In genomic region chr2:5845826-5846225, GRCm38 (mm10) we compare ENCODE assay signal across 9 mouse cellular contexts. TPM values are rescaled to one million over a fixed set of nuclear protein-coding genes. Genes with fewer than 3 reads are reported as not detected.
A peak's percentile ranks its signal among the peaks of the same experiment; 100 is the strongest.
DNase-seq lines count a peak whose midpoint lies in the region; ATAC-seq and TF ChIP-seq lines count a peak whose summit lies in the region.
"Had no signal": no experiment of that assay in that cellular context is flagged by ENCODE, and none has a peak within 500 bp of the region (broad histone marks: within the 10 kb centered on the region; RNA-seq: fewer than 3 reads in every experiment).

No protein-coding gene starts in this region.

- ATAC-seq in heart, embryonic 11.5 days (replicated peaks; ENCODE audit: insufficient number of reproducible peaks, low FRiP score, low TSS enrichment) = no peak
- ATAC-seq in forebrain, embryonic 14.5 days = no peak
- no peak for ATAC-seq in liver, embryonic 16.5 days (ENCODE audit: low read depth)

- no peaks in the 10 kb centered on the region for H3K27me3 ChIP-seq in heart, embryonic 11.5 days (ENCODE audit: control insufficient read depth, insufficient read depth, low read length)
- no peaks in the 10 kb centered on the region for H3K27me3 ChIP-seq in E14TG2a.4 (ENCODE audit: insufficient read depth, low read length)
- H3K27me3 ChIP-seq in forebrain, embryonic 14.5 days (replicated peaks; ENCODE audit: control insufficient read depth, insufficient read depth, low read length) = no peaks in the 10 kb centered on the region
- no peaks in the 10 kb centered on the region for H3K27me3 ChIP-seq in liver, embryonic 16.5 days (ENCODE audit: control insufficient read depth, insufficient read depth, low read depth, low read length)
- H3K27me3 ChIP-seq: Patski had no signal

- H3K9me3 ChIP-seq in heart, embryonic 11.5 days (replicated peaks; ENCODE audit: control insufficient read depth, low read length) = no peaks in the 10 kb centered on the region
- H3K9me3 ChIP-seq in E14TG2a.4 (ENCODE audit: low read length) = no peaks in the 10 kb centered on the region
- H3K9me3 ChIP-seq in forebrain, embryonic 14.5 days (replicated peaks; ENCODE audit: control insufficient read depth, low read length) = no peaks in the 10 kb centered on the region
- H3K9me3 ChIP-seq in liver, embryonic 16.5 days (replicated peaks; ENCODE audit: control insufficient read depth, low read length) = no peaks in the 10 kb centered on the region

- no peak for DNase-seq in heart, adult 18-20 months
- peak; percentile 7 for DNase-seq in forebrain, embryonic 14.5 days (ENCODE audit: low spot score)
- DNase-seq in right cerebral cortex, postnatal 25 days = no peak
- no peak for DNase-seq in testis, postnatal 14 days (ENCODE audit: low spot score)
- no peak for DNase-seq in kidney, adult 11 months

- H3K4me3 ChIP-seq in heart, embryonic 11.5 days (ENCODE audit: low read depth, low read length) = peak overlapping the region; percentile 89
- peak overlapping the region; percentile 94 for H3K4me3 ChIP-seq in E14TG2a.4 (replicated peaks; ENCODE audit: low read length)
- peak overlapping the region; percentile 67 for H3K4me3 ChIP-seq in forebrain, embryonic 14.5 days (ENCODE audit: low read depth, low read length)
- peak overlapping the region; percentile 78 for H3K4me3 ChIP-seq in liver, embryonic 16.5 days (ENCODE audit: low read depth, low read length)

- peaks cover 12% of the 10 kb centered on the region for H3K4me1 ChIP-seq in heart, embryonic 11.5 days (ENCODE audit: control insufficient read depth, insufficient read depth, low read length)
- H3K4me1 ChIP-seq in E14TG2a.4 (replicated peaks; ENCODE audit: low read depth, low read length) = peaks cover 34% of the 10 kb centered on the region
- H3K4me1 ChIP-seq in forebrain, embryonic 14.5 days (ENCODE audit: control insufficient read depth, insufficient read depth, low read length) = peaks cover 12% of the 10 kb centered on the region
- H3K4me1 ChIP-seq in liver, embryonic 16.5 days (ENCODE audit: control insufficient read depth, low read depth, low read length) = peaks cover 12% of the 10 kb centered on the region

- H3K4me2 ChIP-seq in heart, embryonic 11.5 days = peak overlapping the region; percentile 83
- peak overlapping the region; percentile 61 for H3K4me2 ChIP-seq in forebrain, embryonic 14.5 days (ENCODE audit: low read length)
- peak overlapping the region; percentile 80 for H3K4me2 ChIP-seq in liver, embryonic 16.5 days (ENCODE audit: low read depth, low read length)

- peaks cover 12% of the 10 kb centered on the region for H3K36me3 ChIP-seq in heart, embryonic 11.5 days (ENCODE audit: control insufficient read depth, insufficient read depth, low read length)
- peaks cover 50% of the 10 kb centered on the region for H3K36me3 ChIP-seq in E14TG2a.4 (ENCODE audit: insufficient read depth, low read length)
- peaks cover 14% of the 10 kb centered on the region for H3K36me3 ChIP-seq in forebrain, embryonic 14.5 days (ENCODE audit: control insufficient read depth, insufficient read depth, low read length)
- H3K36me3 ChIP-seq in liver, embryonic 16.5 days (ENCODE audit: control insufficient read depth, insufficient read depth) = peaks cover 5% of the 10 kb centered on the region

- 32% methylated on average over 4 of the region's 4 CpGs for WGBS in heart, embryonic 11.5 days (ENCODE audit: insufficient replicate concordance)
- WGBS in forebrain, embryonic 14.5 days = 37% methylated on average over 4 of the region's 4 CpGs
- WGBS in liver, embryonic 16.5 days (ENCODE audit: insufficient replicate concordance) = 11% methylated on average over 4 of the region's 4 CpGs

- H3K27ac ChIP-seq in heart, embryonic 11.5 days (ENCODE audit: low read depth, low read length) = no peak overlapping the region
- H3K27ac ChIP-seq in forebrain, embryonic 14.5 days (ENCODE audit: low read depth, low read length) = no peak overlapping the region
- H3K27ac ChIP-seq in liver, embryonic 16.5 days (ENCODE audit: low read length) = no peak overlapping the region

- H3K9ac ChIP-seq in heart, embryonic 11.5 days (ENCODE audit: low read depth, low read length) = peak overlapping the region; percentile 92
- peak overlapping the region; percentile 87 for H3K9ac ChIP-seq in forebrain, embryonic 14.5 days (ENCODE audit: low read length)
- peak overlapping the region; percentile 75 for H3K9ac ChIP-seq in liver, embryonic 16.5 days (ENCODE audit: low read depth, low read length)

- no peak for TF ChIP-seq CTCF in E14TG2a.4 (conservative IDR thresholded peaks at IDR 0.05; ENCODE audit: low read length)

RNA-seq across cellular contexts. Expression of gene Cdc123, which starts 0.9 kb away (rescaled TPM):
- 216 and 217 TPM in 2 replicates for polyA plus RNA-seq in heart, embryonic 11.5 days (2014; fragmentation: Nextera tagmentation; extraction: Ambion mirVana)
- 10 to 100 TPM; 90.1 to 98.7 TPM for total RNA-seq in heart, adult 18-20 months (2021)
- polyA plus RNA-seq in forebrain, embryonic 14.5 days (2014; fragmentation: Nextera tagmentation; extraction: Ambion mirVana) = 278 and 301 TPM in 2 replicates
- 116 and 134 TPM in 2 replicates for polyA plus RNA-seq in liver, embryonic 16.5 days (2015; fragmentation: Nextera tagmentation; extraction: Ambion mirVana)

RNA-seq across cellular contexts. Expression of gene Nudt5, which starts 1.0 kb away (rescaled TPM):
- polyA plus RNA-seq in heart, embryonic 11.5 days (2014; fragmentation: Nextera tagmentation; extraction: Ambion mirVana) = 77.3 and 80.0 TPM in 2 replicates
- 10 to 100 TPM; 12.5 to 14.1 TPM for total RNA-seq in heart, adult 18-20 months (2021)
- 32.0 and 36.2 TPM in 2 replicates for polyA plus RNA-seq in forebrain, embryonic 14.5 days (2014; fragmentation: Nextera tagmentation; extraction: Ambion mirVana)
- polyA plus RNA-seq in liver, embryonic 16.5 days (2015; fragmentation: Nextera tagmentation; extraction: Ambion mirVana) = 38.7 and 44.9 TPM in 2 replicates

RNA-seq across cellular contexts. Expression of gene Gm13199, which starts 16.9 kb away (rescaled TPM):
- polyA plus RNA-seq in heart, embryonic 11.5 days (2014; fragmentation: Nextera tagmentation; extraction: Ambion mirVana) = 0.69 and 1.3 TPM in 2 replicates
- not detected for total RNA-seq in heart, adult 18-20 months (2021)
- 0.63 and 0.85 TPM in 2 replicates for polyA plus RNA-seq in forebrain, embryonic 14.5 days (2014; fragmentation: Nextera tagmentation; extraction: Ambion mirVana)
- 0.17 and 0.47 TPM in 2 replicates for polyA plus RNA-seq in liver, embryonic 16.5 days (2015; fragmentation: Nextera tagmentation; extraction: Ambion mirVana)

RNA-seq across cellular contexts. Expression of gene Sec61a2, which starts 49.4 kb away (rescaled TPM):
- 55.1 and 60.3 TPM in 2 replicates for polyA plus RNA-seq in heart, embryonic 11.5 days (2014; fragmentation: Nextera tagmentation; extraction: Ambion mirVana)
- total RNA-seq in heart, adult 18-20 months (2021) = 10 to 100 TPM; 10.2 to 11.0 TPM
- 80.3 and 86.8 TPM in 2 replicates for polyA plus RNA-seq in forebrain, embryonic 14.5 days (2014; fragmentation: Nextera tagmentation; extraction: Ambion mirVana)
- polyA plus RNA-seq in liver, embryonic 16.5 days (2015; fragmentation: Nextera tagmentation; extraction: Ambion mirVana) = 14.2 and 15.1 TPM in 2 replicates
